ENCODE assay signal across 8 mouse cellular contexts in the genomic region with DNA sequence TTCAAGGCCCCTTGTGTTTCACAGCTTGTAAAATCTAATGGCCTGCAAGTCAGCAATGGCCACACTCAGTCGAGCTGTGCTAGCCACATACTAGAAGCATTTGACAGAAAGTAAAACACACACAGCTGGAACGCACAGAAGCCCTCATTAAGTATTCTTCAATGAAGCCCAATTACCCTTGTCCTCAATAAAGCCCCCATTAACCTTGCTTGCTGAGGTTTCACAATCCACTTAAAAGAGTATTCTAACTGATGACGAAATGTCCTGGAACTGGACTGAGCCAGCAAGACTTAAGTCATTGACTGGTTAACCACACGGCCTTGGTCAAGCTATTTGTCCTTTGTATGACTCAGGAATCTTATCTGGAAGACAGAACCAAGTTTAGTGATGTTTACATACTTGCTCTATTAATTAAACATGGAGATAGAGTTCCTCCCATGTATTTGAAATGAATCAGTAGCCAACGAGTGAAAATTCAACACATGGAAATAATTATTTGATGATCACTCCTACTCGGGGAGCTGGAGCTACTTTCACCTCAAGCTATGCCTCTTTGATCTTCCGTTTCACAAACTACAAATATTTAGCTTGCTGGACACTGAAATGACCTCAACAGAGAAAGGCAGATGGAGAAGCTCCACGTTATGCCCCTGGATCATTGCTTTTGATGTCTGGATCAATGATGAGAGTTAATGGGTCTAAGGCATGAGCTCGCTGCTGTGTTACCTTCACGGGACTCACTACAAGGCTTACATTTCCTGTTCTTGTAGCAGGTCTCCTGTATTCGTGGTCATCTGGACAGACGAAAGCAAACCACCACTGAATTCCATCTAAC.
DNase-seq lines count a peak whose midpoint lies in the region.

No protein-coding gene starts in this region.

- peak; percentile 46 for DNase-seq in embryo, embryonic 11 days
- no peak for DNase-seq in embryo, embryonic 10 days (ENCODE audit: low spot score)
- DNase-seq in ES-CJ7 (ENCODE audit: low read depth, low spot score), result peak; percentile 11
- DNase-seq in hindlimb bud, embryonic 11.5 days (ENCODE audit: extremely low spot score, low read depth, low spot score), result peak; percentile 77
- peak; percentile 73 for DNase-seq in lung, postnatal 36 days
- DNase-seq in thymus, adult 18-20 months, result no peak
- DNase-seq in spleen, adult 18-20 months, result no peak
- no peak for DNase-seq in frontal cortex, postnatal 36 days (ENCODE audit: low spot score in 2 of 2)

Comparison
In these comparisons a context has a peak if more than half of its experiments do, and no peak if none do; other contexts are left out.
1. DNase-seq: peak in embryo, embryonic 11 days (single experiment), ES-CJ7 (single experiment), hindlimb bud, embryonic 11.5 days (single experiment) and lung, postnatal 36 days (single experiment); none in embryo, embryonic 10 days (single experiment), thymus, adult 18-20 months (0 of 2), spleen, adult 18-20 months (0 of 2) and frontal cortex, postnatal 36 days (0 of 2).